Mouse (Mus musculus) c-Kit-positive CD71-negative TER-119-negative erythroid progenitor cells, embryonic 14.5 days (primary cell): ENCODE results near the gene 9530077C05Rik.
"Not testable (repeated sequence)": the region's sequence is repeated elsewhere in the genome, so short reads cannot be mapped to it uniquely, and the experiment has no call there.

Experiments
- DNase-seq: peaks from one replicate; pipeline ENCODE4 v3.0.0-alpha.2; 2013; ENCODE audit warnings: low read depth

9530077C05Rik gene

DNA sequence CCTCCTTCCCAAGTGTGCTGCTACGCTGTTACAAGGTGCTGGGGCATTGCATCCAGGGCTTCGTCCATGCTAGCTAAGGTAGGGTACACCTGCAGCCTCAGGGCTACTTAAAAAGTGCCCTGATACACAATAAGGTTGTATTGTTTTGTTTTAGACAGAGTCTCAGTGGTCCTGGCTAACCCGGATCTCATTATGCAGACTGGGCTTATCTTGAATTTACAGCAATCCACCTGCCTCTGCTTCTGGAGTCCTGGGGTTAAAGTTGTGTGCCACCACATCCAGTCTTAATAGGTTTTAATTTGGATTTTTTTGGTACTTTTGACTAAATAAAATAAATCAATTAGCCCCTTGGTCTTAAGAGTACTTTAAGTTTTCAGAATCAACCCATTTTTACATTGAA, 8.6 kb downstream of the 9530077C05Rik start:
- no peak for DNase-seq

DNA sequence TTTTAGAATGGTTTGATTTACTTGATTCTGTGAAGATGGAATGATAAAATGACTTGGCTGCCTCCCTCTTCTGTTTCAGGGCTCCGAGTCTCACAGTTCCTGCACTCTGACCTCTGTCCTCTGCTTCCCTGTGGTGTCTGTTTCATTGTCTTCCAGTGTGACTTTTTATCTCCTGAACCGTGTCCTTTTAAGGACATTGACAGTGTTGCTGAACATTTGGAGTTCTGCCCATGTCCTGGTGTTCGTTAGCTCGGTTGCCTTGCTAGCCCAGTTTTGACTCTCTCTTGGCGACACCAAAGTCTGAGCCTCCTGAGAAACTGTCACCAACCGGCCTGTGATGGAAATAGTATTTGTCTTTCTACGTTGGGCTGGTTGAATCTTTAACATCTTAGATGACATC, 9.2 kb downstream of the 9530077C05Rik start:
- DNase-seq: no peak

DNA sequence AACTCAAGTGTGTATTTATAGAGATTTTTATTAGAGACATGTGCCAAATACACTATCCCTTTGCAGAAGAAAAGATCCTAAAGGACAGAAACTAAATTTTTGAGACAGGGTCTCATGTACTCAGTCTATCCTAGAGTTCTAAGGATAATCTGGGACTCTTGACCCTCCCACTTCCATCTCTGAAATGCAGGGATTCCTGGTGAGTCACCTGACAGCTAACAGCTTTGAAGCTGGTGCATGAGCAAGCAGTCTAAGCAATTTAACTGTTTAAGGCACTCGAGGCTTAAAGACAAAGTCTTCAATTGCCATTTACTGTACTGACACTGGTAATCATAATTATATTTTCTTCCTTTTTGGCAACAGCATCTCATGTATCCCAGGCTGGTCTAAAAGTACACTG, 11.2 kb downstream of the 9530077C05Rik start:
- no peak for DNase-seq

DNA sequence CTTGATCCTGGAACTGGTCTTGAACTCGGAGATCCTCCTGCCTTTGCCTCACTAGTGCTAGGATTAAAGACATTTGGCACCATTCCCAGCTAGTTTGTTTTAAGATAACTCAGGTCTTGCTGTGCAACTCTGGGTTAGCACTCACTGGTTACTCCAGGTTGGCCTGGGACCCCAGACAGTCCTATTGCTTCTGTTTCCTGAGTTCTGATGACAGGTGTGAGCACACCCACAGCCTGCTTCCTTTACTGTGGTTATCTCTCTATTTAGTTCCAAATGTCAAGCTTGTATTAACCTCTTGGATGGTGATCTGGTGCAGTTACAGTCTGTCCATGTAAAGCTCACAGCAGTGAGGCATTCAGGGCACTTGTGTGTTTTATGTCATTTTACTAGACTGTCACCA, 12.2 kb downstream of the 9530077C05Rik start:
- DNase-seq: no peak

DNA sequence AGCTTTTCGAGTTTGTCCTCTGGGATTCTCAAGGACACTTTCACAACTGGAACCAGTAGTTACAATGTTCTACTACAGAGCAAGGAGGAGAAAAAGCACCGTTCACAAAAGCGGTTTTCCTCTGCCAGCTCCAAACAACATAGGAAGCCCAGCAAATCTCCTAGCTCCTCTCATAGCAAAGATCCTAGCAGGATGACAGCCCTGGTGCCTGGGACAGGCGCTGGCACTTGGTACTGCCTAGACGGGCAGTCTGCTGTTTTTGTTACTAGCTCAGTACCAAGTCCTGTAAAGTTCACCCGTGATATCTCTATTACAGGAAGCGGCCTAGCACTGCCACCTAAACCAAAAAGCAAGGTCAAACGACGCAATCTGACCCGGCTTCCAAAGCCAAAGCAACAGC, 12.9 kb downstream of the 9530077C05Rik start:
- DNase-seq: no peak

DNA sequence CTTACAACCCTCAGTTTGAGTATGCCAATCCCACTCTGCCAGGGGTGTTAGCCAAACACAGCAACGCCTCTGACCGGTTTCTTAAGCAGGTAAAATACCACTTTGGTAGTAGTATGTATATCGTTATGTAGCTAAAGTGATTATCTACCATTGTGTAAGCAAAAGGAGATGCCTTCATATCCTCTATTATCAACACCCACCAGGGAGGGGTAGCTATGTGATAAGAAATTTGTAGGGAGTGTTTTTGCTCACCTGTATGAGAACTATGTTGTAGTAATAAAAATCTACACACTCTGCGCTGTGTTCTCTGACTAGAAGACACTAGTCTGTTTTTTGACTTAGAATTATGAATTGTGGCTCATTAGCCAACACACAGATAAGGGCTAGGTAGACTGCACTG, 13.4 kb downstream of the 9530077C05Rik start:
- no peak for DNase-seq

DNA sequence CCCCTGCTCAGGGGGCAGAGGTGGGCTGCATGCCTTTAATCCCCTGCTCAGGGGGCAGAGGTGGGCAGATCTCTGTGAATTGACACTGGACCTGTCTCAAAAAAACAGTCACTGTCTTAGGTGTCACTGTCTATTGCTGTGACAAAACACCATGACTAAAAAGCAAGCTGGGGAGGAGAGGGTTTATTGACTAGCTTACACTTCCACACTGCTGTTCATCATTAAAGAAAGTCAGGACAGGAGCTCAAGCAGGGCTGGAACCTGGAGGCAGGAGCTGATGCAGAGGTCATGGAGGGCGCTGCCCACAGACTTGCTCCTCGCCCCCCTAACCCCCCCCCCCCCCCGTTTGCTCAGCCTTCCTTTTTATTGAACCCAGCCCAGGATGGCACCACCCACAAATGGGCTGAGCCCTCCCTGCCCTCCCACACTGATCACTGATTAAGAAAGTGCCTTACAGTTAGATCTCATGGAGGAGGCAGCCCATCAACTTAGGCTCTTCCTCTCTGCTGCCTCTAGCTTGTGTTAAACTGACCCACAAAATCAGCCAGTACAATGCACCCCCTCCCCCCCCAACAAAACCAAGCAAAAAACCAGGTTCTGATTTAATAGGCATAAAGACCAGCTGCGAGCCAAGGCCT, 16.8 kb downstream of the 9530077C05Rik start:
- no peak for DNase-seq

DNA sequence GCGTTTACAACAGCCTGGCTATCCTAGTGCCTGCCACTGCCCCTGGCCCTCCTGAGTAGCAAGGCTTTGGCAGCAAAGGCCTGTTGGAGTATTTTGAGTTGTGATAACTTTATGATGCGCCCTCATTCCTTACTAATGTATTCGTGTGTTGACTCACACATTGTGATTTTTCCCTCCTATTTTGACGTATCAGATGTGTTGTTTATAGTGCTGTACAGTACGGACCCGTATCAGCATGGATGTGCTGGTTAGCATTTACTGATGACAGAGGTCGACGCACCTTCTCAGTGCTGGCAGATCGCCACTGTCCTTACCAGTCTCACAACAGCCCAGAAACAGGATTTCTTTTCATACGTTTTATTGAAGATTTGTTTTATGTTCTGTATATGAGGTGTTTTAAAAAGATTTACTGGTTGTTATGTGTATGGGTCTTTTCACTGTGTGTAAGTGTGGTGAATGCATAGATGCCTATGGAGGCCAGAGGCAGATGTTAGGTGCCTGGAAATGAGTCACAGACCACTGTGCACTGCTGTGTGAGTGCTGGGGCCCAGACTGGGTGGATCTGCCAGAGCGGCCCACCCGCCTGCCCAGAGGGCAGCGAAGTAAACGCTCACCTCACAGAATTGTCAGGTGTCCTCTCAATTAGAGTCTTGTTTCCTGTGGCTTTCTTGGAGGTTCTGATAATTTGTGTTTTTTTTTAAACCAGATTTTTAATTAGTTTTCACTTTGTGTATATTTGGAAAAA, 17.5 kb downstream of the 9530077C05Rik start:
- DNase-seq: no peak

DNA sequence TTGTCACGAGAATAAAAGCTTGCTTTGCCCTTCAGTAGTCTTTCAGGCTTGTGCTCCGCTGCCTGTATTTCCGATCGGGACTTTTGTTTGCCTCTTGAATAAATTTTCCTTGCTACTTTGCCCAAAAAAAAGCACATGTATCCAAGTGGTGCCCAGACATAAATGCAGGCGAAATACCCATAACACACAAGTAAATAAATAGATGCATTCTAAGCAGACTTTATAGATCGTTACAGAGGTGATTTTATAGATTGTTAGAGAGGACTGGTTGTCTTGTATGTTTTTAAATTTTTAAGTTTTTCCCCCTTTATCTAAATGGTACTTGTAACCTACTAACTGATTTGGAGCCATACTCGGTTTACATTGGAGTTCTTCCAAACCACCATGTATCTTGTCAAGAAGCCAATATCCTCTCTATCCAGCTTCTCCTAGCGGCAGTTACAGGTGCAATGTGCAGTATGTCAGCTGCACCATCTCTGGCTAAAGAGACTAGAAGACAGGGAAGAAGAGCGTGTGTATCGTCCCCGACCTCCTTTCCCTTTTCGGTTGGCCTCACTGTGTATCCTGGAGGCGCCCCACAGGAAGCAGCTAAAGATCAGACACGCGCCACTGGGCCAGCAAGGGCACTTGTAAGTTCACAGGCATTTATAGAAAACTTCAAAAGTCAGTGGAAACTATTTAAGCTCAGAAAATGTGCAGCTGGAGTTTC, 18.4 kb downstream of the 9530077C05Rik start:
- no peak for DNase-seq

DNA sequence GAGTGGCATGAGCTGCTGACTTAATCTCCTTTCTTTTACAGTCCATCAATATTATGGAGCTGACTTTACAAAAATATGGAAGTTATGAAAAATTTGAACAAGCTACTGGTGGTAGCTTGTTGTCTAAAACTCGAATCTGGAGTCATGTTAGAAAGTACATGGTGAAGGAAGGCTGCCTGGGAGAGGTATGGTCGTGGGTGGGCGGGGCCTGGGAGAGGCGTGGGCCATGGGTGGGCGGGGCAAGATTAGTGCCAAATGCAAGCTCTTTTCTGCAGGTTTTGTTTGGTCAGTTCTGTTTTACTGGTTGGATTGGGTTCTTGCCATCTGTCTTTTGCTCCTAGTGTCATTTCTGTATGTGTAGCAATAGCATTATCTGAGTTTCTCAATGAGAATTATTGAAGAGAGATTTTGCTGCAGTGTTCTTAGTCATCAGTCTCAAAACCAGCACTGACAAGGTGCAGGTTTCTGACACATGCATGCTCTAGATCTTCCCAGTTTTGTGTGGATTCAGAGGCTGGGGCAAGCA, 19.1 kb downstream of the 9530077C05Rik start:
- DNase-seq: no peak

DNA sequence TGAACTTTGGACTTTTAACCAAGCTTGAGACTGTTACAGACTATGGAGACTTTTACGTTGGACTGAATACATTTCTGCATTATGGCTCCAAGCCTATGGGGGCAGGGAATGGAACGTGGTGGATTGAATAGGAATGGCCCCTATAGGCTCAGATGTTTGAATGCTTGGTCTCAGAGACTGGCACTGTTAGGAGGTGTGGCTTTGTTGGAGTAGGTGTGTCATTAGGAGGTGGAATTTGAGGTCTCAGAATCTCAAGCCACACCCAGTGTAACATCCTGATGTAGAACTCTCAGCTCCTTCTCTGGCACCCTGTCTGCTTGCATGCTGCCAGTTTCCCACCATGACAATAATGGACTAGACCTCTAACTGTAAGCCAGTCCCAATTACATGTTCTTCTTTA, 21.9 kb downstream of the 9530077C05Rik start:
- DNase-seq: no peak

DNA sequence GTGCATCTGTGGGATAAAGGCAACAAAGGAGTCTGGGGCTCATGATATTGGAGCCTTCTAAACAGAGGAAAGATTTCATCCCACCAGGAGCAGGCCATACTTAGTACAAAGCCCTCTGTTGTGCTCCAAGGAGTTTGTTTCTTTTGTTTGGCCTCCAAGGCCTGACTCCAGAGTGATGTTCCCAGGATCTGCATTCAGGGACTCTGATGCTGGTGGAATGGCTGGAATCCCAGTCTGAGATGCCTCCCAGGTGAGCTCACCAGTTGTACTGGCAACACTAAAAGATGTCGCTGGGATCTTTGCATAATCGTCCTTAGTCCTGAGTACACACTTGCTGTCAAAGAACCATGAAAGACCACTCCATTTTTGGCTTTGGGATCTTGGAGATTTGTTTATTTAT, 22.8 kb downstream of the 9530077C05Rik start:
- DNase-seq: no peak

DNA sequence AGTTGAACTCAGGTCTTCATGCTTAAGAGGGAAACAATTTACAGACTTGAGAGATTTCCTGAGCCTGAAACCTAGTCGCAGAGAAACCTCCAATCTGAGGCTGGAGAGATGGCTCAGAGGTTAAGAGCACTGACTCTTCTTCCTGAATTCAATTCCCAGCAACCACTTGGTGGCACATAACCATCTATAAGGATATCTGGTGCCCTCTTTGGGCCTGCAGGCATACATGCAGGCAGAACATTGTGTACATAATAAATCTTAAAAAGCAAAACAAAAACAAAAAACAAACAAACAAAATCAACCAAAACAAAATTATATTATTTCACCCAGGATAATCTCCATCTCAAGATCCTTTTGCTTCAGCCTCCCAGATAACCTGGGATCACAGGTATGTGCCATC, 27.5 kb downstream of the 9530077C05Rik start:
- no peak for DNase-seq

DNA sequence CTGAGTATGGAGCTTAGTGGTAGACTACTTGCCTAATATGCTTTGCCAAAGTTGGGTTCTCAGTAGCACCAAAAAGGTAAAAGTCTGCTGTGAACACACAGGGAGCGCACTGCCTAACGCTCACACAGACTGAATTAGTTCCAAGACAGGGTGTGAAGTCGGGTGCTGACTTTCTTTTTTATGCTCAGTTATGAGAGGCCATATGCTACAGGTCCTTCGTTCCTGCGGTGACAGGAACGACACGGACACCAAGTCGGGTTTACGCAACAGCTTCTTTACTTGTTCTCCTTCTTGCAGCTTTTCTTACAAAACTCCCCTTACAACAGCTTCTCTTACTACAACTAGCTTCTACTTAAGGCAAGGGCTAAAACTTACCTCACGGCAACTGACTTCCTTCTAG, 31.8 kb downstream of the 9530077C05Rik start:
- DNase-seq: no peak

DNA sequence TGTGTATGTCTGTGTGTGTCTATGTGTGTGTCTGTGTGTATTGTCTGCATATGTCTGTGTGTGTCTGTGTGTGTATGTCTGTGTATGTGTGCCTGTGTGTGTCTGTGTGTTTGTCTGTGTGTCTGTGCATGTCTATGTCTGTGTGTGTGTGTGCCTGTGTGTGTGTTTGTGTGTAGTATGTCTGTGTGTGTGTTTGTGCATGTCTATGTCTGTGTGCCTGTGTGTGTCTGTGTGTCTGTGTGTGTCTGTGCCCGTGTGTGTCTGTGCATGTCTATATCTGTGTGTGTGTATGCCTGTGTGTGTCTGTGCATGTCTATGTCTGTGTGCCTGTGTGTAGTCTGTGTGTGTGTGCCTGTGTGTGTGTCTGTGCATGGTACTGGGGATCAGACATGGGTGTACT, 33.8 kb downstream of the 9530077C05Rik start:
- DNase-seq: no peak

DNA sequence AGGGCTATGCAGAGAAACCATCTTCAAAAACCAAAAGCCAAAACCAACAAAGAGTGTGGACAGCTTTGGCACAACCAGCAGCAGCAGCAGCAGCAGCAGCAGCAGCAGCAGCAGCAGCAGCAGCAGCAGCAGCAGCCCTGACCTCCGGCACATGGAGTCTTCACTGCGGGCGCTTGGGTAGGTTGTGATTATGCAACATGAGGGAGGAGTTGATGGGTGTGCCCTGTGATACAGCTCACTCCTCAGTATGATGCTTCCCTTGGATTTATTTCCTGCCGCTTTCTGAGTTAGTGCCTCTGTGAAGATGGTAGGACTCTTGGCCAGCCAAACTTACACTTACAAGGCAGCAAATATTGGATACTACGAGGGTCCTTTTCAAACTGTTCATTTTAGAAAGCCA, 35.9 kb downstream of the 9530077C05Rik start:
- DNase-seq: no peak

DNA sequence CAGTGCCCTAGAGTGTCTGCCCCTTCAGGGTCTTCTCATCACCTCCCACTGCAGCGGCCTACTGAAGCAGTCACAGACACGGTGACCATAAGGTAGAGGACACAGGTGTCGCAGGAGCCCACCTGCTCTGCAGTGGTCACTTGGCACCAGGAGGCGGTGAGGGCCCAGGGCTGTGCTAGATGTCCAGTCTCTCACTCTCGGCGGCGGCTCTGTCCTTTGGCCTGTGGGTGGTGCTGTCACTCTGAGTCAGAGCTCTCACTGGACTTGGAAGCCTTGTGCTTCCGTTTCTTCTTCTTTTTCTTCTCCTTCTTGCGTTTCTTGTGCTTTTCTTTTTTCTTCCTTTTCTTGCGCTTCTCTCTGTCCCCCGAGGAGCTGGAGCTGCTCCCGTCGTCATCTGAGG, 37.1 kb downstream of the 9530077C05Rik start:
- no peak for DNase-seq

DNA sequence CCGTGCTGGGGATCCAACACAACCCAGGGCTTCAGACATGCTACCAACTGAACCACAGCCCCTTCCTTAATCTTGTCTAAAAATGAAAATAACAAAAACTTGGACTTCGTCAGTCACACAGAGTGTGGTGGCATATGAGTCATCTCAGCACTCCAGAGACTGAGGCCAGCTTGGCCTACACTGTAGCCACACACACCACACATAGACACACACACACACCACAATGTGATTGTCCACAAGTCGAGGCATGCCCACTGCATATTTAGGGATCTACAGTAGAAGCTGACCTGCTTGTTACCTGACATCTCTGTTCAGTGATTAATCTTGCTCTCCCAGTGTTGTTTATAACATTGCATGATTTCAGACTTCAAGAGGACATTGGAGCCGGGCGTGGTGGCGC, 37.9 kb downstream of the 9530077C05Rik start:
- DNase-seq: no peak

DNA sequence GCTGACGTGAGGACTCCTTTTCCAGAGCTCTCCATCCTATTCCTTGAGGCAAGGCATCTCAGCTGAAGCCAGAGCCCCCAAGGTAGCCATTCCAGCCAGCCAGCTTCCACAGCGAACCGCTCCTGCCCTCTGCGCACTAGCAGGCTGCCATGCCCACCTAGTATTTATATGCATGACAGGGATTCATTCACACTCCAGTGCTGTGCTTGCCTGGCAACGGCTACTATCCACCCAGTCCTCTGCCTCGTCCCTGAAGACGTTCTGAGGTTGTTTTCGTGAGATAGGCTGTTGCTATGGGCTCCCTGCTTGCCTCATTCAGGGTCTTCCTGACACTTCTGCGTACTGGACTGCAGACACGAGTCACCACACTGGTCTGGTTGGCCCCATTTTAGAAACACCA, 41.4 kb downstream of the 9530077C05Rik start:
- no peak for DNase-seq

DNA sequence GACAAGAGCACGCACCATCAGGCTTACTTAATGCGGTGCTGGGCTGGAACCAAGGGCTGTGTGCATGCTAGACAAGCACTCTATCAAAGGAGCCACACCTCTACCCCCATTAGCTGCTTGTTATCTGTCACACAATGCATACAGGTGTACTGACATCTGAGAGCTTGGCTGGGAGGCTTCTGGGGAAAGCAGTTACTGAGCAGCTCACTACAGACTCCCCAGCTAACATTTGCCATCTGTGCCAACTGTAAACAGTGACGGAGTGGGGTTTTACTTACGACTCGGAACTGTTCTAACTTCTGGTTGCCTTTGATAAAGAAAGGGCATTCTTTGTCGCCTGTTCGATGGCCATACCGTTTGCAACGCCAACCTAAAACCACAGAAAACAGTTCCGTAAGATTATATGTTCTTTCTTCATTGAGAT, 42.2 kb downstream of the 9530077C05Rik start:
- DNase-seq: no peak

DNA sequence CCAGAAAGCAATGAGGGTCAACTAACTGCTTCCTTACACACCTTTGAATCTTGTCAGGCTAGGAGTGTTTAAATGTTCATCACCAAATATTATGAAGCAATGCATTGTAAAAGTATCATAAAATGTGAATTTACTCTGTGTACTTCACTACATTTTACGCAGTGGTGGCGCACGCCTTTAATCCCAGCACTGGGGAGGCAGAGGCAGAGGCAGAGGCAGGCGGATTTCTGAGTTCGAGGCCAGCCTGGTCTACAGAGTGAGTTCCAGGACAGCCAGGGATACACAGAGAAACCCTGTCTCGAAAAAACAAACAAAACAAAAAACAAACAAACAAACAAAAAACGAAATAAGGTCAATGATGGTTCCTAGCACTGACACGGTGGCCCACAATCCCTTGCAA, 42.7 kb downstream of the 9530077C05Rik start, which contains the start of gene Gm17545:
Gm17545 (plus strand) TSS at position 301 of the 400 bp plus-strand sequence.
- DNase-seq: not testable (repeated sequence)

DNA sequence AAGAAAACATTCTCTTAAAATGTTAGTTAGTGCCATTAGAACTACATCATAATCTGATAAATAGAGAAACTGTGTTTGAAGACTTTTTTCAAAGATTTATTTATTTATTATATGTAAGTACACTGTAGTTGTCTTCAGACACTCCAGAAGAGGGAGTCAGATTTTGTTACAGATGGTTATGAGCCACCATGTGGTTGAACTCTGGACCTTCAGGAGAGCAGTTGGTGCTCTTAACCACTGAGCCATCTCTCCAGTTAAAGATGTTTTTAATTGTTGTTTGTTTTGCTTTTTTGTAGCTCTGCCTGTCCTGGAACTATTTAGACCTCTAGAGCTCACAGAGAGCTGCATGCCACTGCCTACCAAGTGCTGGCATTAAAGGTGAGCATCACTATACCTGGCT, 43.7 kb downstream of the 9530077C05Rik start:
- no peak for DNase-seq
